In genomic region chr3:58089344-58090139, GRCm38 (mm10) we compare ENCODE assay signal across 11 mouse cellular contexts.
DNase-seq lines count a peak whose midpoint lies in the region; ATAC-seq and TF ChIP-seq lines count a peak whose summit lies in the region.
"Had no signal": no experiment of that assay in that cellular context is flagged by ENCODE, and none has a peak within 500 bp of the region (broad histone marks: within the 10 kb centered on the region; RNA-seq: fewer than 3 reads in every experiment).

No protein-coding gene starts in this region.

- no peak for ATAC-seq in midbrain, postnatal 0 days (ENCODE audit: low FRiP score)
- no peak for ATAC-seq in midbrain, embryonic 13.5 days

- H3K4me2 ChIP-seq in midbrain, postnatal 0 days (ENCODE audit: low read depth, low read length, poor library complexity, severe bottlenecking), result no peak overlapping the region
- H3K4me2 ChIP-seq in midbrain, embryonic 13.5 days (replicated peaks), result no peak overlapping the region
- H3K4me2 ChIP-seq: hindbrain, embryonic 12.5 days had no signal

- no peaks in the 10 kb centered on the region for H3K4me1 ChIP-seq in midbrain, postnatal 0 days (ENCODE audit: insufficient read depth, low read length)
- H3K4me1 ChIP-seq in midbrain, embryonic 13.5 days (replicated peaks), result no peaks in the 10 kb centered on the region
- H3K4me1 ChIP-seq: hindbrain, embryonic 12.5 days had no signal

- 75% methylated on average over 24 of the region's 24 CpGs for WGBS in midbrain, postnatal 0 days
- 84% methylated on average over 24 of the region's 24 CpGs for WGBS in midbrain, embryonic 13.5 days

- no peaks in the 10 kb centered on the region for H3K9me3 ChIP-seq in midbrain, postnatal 0 days (ENCODE audit: low read length)
- H3K9me3 ChIP-seq in midbrain, embryonic 13.5 days, result no peaks in the 10 kb centered on the region
- H3K9me3 ChIP-seq: hindbrain, embryonic 12.5 days had no signal

- H3K9ac ChIP-seq in midbrain, postnatal 0 days (replicated peaks; ENCODE audit: low read length, poor library complexity, severe bottlenecking), result no peak overlapping the region
- H3K9ac ChIP-seq in midbrain, embryonic 13.5 days (replicated peaks), result no peak overlapping the region
- H3K9ac ChIP-seq: hindbrain, embryonic 12.5 days had no signal

- no peak overlapping the region for H3K4me3 ChIP-seq in midbrain, postnatal 0 days (ENCODE audit: low read depth, low read length)
- no peak overlapping the region for H3K4me3 ChIP-seq in midbrain, embryonic 13.5 days (replicated peaks)
- H3K4me3 ChIP-seq: hindbrain, embryonic 12.5 days; myocyte had no signal

- intact Hi-C loops in gastrocnemius, postnatal 14 days (cut with DNase I; ENCODE audit: low total_unique reads), result no loop called here

- no peaks in the 10 kb centered on the region for H3K27me3 ChIP-seq in midbrain, postnatal 0 days (ENCODE audit: insufficient read depth, low read length)
- H3K27me3 ChIP-seq in midbrain, embryonic 13.5 days, result no peaks in the 10 kb centered on the region
- H3K27me3 ChIP-seq: hindbrain, embryonic 12.5 days had no signal

- no peak overlapping the region for H3K27ac ChIP-seq in midbrain, postnatal 0 days (ENCODE audit: low read depth, low read length)
- no peak overlapping the region for H3K27ac ChIP-seq in midbrain, embryonic 13.5 days
- H3K27ac ChIP-seq: hindbrain, embryonic 12.5 days had no signal

- peak; percentile 39 to 50 for DNase-seq in frontal cortex, postnatal 36 days (ENCODE audit: low spot score in 2 of 2)
- DNase-seq in frontal cortex, postnatal 25 days (ENCODE audit: low spot score in 2 of 2), result no peak
- DNase-seq in midbrain, postnatal 0 days (ENCODE audit: low spot score), result peak; percentile 31
- peak; percentile 62 for DNase-seq in kidney, adult 18-20 months
- DNase-seq in right cerebral cortex, postnatal 25 days, result peak; percentile 9
- no peak for DNase-seq in urinary bladder, postnatal 4 days (ENCODE audit: low spot score in 2 of 2)
- no peak for DNase-seq in gastrocnemius, postnatal 14 days
- DNase-seq: thymus, adult 2 months had no signal

- no peak for TF ChIP-seq CTCF in midbrain, postnatal 0 days (IDR thresholded peaks at IDR 0.05)

- H3K36me3 ChIP-seq in midbrain, postnatal 0 days (ENCODE audit: insufficient read depth, low read length), result no peaks in the 10 kb centered on the region
- H3K36me3 ChIP-seq in midbrain, embryonic 13.5 days, result no peaks in the 10 kb centered on the region
- H3K36me3 ChIP-seq: hindbrain, embryonic 12.5 days had no signal

Comparison
In these comparisons a context has a peak if more than half of its experiments do, and no peak if none do; other contexts are left out.
1. DNase-seq: peak in frontal cortex, postnatal 36 days (2 of 2), midbrain, postnatal 0 days (single experiment), kidney, adult 18-20 months (single experiment) and right cerebral cortex, postnatal 25 days (single experiment); none in frontal cortex, postnatal 25 days (0 of 2), urinary bladder, postnatal 4 days (0 of 2) and gastrocnemius, postnatal 14 days (single experiment).